Mouse (Mus musculus): Measurements from ENCODE around the gene Ercc1. TPM values are rescaled to one million over a fixed set of nuclear protein-coding genes. Genes with fewer than 3 reads are reported as not detected.

Ercc1 gene
- total RNA-seq, 1 experiment from 2014 or later, result 45.8 TPM

DNA sequence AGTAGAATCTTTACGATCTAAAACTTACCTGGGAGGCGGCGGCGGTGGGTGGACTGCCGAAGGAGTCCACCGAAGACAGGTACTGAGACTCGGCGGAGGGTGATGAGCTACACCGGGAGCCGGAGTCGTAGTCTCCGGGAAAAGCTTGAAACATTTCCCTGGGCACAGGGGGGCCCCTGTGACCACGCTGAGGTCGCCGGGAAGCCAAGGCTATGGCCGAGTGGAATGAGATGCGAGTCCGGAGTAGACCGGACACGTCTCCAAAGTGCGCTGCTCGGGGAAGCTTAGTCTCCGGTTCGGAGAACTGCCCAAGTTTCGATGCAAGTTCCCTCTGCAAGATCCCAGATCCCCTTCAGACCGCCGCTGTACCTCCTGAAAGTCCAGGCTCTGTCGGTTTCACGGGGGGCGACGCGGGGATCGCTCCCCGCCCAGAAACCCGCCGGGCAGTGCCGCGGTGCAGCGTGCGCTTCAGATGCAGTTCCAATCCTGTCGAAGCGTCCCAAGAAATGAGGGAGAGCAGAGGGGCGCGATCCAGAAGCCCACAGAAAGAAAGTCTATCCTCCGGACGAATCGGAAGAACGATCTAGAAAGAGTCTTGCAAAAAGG is 35.2 kb upstream of the Ercc1 start:
- DNase-seq, result no peak

DNA sequence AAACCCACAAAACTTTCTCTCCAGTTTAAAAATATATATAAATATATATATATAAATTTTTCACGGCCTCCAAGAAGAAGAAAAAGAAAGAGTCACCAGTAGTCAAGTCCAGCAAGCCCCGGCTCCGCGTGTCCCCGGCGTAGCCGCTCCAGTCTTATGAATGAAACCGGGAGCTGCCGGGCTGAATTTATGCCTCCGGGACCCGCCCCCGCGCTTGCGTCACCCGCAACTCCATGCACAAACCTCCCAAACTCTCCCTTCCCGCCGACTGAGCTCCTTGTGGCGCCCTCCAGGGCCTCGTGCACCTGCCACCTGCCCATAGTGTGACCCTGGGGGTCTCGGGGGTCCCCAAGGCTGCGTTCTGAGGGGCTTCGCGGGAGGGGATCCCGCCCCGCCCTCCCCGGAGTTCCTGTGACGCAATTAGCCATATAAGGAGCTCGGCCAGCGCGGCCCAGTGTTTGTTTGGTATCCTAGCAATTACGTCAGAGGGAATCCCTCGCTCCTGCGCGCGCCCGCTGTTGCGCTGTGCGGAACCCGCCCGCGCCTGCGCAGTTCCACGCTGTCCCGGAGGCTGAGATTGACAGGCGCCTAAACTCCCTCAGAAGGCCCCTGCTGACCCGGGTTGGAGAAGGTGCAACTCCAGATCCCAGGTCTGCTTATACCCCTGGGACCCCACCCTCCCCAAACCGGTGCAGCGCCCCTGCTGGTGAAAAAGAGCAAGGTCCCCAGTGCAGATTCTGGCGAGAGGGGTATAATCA is 34.5 kb upstream of the Ercc1 start, which contains the start of gene Fosb:
Gene Fosb, minus strand, starts transcription at position 168 of the 758 bp plus-strand sequence.
- DNase-seq, result peak; percentile 94

DNA sequence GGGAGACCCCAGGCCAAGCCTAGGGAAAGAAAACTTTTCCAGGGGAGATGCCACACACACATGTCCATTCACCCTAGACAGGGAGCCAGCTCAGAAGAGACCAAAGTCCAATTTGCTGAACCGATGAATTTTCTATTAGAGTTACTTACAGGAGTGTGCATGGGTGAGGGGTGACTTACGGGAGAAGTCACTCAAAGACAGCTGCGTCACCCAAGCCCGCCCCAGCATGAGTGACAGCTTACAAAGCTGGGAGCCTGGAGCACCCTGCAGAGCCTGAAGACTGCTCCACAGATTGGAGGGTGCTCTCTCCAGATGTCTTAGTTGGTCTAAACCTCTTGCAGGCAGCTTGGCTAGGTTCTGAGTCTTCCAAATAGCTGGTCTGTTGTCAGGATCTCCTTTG is 32.6 kb upstream of the Ercc1 start:
- no peak for DNase-seq

DNA sequence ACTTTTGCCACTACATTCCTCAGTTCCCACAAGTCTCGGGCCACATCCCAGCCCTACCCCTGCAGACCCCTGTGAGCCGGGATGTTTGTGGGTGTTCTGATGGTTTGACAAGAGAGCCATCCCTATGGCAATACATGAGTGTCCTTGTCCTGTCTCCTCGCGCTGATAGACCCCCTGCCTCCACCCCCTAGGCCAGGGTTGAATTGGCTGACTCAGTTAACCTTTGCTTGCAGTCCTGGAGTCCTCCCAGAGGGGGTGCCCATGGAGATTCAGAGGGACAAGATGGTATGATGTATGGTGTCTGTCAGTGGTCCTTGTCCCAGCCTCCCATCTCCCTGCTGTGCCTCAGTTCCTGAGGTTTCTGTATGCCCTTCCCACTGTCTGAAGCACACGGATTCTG is 30.5 kb upstream of the Ercc1 start:
- no peak for DNase-seq

DNA sequence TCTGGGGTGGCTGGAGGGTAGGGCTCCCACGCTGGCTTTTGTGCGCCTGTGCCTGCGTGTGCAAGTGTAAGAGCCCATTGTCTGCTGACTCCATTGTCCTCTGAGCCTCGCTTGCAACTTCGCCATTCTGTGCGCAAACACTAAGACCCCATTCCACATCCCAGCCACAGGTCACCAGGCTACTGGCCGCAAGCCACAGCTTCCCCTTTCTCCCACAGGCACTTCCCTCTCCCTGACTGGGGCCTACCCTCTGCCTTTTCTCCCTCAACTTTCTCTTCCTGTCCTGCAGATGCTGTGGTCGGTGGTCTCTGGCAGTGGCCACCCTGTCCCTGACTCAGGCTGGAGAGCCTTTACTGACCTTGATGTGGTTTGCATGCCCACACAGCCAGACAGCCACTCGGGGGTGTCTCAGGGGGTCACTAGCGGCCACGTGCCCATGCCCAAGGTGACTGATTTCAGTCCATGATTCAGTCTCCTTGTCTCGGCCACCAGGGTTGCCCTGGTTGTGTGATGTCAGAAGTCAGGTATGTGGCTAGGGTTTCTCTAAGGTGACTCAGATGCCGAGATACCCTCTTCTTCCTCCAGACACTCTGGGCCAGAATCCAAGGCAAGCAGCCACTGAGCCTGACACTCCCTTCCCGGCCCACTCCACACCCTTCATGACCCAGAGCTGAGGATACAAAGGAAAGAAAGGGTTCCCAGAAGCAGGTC is 28.0 kb upstream of the Ercc1 start:
- DNase-seq, result no peak

DNA sequence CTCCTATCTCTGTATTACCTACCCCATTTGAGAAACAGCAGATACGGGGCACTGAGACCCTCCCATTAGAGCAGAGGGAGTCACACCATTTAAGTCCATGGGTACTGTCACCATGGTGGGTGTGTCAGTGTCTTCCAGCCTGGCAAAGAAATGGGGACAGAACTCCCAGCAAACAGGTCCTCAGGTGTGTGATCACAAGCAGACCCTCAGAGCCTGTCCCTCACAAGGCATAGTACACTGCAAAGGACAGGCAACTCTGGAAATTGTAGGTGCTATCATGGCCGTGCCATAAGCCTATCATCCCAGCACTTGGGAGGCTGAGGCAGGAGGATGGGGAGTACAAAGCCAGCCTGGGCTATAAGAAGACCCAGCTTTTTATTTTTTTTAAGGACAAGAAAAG is 26.4 kb upstream of the Ercc1 start:
- DNase-seq, result no peak

DNA sequence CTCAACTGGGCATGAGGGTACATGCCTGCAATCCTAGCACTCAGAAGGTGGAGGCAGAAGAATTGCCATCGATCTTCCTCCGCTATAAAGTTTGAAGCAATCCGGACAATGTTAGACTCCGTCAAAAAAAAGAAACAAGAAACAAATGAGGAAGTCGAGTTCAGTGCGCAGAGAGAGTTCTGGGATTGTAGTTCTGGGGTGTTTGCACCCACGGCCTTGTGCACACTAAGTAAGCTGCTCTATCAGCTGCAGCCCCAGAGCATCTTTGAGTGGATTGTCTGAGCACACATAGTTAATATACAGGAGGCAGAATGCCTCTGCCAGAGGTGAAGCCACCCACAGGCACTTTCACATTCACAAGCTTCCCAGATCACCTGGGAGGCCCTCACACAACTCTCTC is 25.9 kb upstream of the Ercc1 start:
- DNase-seq, result no peak

DNA sequence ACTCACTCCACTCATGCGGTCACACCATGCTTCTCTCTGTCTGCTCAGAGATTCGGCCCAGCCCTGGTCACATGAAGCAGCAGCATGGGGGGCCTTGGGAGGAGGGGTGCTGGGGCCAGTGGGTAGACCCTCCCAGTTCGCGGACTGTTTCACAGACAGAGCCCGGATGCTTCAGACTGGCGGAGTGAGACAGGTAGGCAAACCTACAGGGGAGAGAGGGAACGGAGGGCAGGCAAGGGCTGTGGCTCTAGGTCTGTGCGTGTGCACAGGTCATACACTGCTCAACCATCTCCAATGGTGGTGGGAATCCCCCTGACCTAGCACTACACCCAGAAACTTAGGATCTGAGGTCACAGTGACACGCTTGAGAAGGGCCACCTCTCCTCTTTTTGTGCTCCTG is 25.1 kb upstream of the Ercc1 start:
- no peak for DNase-seq

DNA sequence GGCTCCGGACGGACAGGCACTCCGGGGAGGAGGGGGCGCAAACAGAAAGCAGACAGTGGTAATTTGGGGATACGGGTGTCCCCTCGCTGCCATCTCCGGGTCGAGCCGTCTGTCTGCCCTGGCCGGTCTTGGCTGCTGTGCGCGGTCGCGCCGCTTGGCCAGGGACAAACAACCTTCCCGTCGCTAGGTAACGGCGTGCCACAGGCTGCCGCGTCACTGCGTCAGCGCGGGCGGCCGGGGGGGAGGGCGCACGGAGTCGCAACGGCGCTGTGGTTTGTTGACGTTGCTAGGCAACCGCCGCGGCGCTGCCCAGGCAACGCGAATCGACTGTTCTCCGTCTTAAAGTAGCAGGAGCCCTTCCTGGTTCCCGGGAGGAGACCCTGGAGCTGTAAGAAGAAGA is 24.7 kb upstream of the Ercc1 start:
- peak; percentile 97 for DNase-seq

DNA sequence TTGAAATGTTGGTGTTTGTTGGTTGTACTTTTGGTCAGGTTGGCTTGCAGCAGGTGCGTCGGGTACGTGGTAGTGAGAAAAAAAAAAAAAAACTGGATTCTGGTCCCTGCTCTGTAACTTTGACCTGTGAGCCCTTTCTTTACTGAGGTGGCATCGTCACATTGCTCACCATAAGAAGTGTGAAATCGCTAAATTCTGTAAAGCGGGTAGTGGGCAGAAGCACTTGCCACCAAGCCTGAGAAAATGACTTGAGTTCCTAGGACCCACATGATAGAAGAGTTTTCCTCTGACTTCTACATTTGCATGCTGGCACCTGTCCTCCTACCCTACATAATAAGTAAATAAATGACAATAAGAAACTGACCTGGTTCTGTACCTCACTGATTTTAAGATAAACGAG is 23.9 kb upstream of the Ercc1 start:
- DNase-seq, result no peak

DNA sequence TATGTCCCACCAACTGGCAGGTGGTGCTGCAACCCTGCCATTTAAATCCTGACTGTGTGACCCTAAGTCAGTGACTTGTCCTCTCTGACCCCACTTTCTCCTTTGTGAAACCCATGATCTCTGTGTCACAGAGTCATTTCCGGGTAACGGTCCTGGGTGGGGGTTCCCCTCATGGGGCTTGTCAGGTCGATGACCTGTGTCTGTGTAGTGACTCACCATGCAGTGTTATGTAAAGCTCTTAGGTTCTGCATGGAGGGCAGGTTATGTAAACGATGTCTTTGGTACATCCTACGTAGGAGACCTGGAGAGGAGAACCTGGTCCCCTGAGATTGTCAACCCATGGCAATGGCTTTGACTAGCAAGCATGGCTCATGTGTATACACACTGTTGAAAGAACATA is 23.1 kb upstream of the Ercc1 start:
- DNase-seq, result no peak

DNA sequence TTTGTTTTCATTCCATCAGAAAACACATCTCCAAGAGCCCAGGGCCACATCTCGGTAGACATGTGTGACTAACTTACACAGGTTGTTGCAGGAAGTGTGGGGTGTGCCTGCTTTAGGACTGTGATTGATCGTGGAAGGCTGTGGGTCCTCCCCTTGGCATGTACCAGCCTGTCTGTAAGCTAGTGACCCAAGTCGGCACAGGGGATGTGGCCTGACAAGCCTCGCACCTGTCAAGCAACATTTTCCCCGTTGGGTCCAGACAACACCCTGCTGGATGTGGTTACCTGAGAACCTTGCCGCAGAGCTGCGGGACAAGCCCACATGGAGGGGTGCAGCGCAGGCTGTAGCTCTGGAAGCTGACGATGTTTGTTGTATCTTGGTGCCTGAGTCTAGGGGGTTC is 22.1 kb upstream of the Ercc1 start:
- DNase-seq, result no peak

DNA sequence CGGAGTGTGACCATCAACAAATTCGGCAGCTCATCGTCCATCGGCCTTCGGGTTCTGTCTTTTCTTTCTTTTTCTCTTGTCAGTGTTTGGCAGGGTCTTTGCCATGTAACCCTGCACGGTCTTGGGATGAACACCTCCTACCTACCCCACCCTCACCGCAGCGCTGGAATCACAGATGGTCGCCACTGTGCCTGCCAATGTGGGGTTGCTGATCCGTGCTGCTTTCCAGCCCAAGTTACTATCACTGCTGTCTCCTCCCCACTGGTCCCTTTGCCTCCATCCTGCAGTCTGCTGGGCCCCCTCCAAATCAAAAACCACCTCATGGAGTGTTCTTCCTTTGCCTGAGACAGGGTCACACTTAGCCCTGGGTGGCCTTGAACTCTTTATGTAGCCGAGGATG is 20.4 kb upstream of the Ercc1 start:
- DNase-seq, result no peak

DNA sequence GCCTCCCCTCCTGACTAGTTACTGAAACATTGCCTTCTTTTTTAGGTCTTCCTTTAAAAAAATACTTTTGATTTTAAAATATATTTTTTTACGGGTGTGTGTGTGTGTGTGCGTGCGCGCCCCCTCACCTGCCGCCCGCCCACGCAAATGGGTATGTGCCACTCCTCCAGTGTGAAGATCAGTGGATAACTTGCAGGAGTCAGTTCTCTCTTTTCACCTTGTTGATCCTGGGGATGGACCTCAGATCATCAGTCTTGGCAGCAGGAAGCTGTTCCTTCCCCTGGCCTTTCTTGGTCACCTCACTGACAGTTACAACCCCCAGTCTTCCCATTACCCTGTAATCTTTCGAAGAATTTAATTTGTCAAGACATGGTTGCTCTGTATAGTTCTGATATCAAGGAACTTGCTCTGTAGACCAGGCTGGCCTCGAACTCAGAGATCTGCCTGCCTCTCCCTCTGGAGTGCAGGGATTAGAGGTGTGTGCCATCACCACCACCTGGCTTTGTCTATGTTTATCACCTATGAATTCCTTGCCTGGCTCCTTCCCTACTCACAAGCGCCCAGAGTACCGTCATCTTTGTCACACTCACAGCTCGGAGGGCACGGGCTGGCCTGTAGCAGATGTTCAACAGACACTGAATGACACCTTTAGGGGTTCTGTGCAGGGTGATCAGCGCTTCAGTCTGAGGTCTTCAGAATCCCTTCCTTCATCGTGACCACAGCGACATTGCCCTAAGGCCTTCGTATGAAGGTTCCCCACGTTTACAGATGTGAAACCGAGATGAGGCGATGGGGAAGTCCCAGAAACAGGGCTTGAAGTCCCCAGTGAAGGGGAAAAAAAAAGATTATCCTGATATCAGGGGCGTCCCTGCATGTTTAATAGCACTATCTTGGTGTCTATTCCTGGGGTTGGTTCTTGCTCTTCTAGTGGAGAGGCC is 19.0 kb upstream of the Ercc1 start:
- DNase-seq, result no peak

DNA sequence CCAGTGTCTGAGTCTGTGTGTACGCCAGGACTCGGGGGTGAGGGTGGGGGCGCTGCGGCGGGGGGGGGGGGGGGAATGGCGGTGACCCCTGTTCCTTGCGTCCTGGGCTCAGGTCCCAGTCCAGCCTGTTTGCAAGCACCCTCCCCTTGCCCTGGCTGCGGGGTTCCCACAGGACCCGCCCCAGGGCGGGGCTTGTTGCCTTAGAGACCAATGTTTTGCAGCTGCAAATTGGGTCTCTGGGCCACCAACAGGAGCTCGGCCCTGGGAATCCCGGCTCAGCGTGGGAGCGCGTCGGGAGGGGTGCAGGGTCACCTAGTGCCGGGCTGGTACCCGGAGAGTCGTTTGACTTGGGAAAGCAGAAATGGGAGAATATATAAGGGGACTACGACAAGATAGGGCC is 18.2 kb upstream of the Ercc1 start:
- DNase-seq, result peak; percentile 90

DNA sequence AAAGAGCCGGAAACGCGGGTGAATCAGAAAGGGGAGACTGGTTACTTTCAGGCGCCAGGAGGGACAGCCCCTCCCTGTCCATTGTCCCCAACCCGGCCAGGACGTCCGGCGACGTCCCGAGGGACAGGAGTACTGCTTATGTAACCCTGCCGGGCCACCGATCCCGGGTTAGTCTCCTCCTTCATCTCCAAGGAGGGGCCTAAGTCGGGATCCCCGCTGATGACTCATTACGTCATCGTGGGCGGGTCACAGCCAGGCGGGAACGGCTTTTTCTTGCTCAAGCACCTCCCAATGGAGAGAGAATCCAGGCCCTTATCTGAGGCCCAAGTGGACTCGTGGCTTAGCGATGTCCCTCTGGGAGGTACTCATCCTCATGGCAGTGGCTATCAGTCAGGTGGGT is 17.4 kb upstream of the Ercc1 start:
- peak; percentile 91 for DNase-seq

DNA sequence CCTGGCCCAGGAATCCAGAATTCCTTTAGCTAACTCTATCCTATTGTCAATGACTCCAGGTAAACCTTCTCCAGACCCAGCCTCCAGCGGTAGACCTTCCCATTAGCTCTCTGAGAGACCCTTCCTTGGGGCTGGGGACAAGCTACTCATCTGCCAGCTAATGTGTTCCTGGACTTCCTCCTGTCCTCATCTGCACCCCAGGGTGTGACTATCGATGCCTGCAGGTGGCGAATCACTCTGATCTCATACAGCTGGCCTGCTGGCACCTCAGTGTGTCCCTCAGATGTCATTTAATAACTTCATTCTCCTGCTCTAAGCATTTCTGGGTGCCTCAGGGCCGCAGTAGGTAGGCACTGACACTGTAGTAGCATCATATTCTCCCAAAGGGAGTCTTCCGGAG is 16.8 kb upstream of the Ercc1 start:
- DNase-seq, result no peak

DNA sequence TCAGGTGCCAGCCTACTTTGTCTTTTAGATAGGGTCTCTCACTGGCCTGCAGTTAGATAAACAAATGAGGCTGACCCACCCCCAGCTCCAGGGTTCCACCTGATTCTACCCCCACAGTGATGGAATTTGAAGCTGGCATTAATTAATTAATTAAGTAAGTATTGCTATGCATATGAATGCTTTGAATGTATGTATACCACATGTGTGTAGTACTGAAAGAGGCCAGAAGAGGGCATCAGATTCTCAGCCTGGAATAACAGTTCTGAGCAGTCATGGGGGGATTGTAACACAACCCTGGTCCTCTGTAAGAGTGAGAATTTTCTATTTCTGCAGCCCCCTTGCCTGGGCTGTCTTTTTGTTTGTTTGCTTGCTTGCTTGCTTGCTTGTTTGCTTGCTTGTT is 16.2 kb upstream of the Ercc1 start:
- DNase-seq, result no peak

DNA sequence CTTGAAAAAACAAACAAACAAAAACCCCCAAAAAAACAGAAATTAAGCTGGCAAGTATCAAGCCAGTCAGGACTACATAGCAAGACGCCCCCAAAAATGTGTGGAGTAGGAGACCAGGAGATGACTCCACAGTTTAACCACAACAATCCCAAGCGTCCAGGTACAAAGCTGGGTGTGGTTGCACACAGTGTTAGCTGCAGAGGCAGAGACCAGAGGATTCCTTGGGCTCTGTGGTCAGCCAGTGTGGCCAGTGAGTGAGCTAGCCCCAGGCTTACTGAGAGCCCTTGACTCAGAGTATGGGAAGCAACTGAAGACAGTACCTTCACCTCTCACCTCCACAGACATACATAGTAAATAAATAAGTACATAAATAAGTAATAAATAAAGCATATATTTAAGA is 12.7 kb upstream of the Ercc1 start:
- DNase-seq, result no peak

DNA sequence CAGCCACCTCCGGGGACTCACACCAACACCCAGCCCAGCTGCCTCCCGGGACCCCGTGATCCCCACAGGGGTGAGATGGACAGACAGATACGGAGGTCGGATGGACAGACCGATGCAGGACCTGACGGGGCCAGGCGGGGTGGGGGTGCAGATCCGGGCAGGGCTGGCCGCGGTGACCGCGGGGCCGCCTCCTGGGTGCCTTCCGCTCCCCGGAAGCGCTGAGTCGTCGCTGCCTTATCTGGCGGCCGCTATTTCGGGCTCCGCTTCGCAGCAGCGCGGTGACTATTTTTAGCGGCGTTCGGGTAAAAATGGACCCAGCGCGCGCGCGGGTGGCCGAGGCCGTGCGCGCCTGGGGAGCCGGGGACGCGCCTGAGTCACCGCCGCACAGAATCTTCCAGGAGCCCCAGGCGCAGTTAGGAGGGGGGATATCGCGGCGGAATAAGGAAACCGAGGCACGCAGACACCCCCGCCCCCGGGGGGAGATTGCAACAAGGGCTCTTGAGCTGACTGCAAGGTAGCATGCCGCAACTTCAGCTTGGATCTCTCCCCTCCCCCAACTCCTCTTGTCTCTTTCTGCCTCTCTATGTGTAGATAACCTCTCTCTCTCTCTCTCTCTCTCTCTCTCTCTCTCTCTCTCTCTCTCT is 11.7 kb upstream of the Ercc1 start:
- DNase-seq, result peak; percentile 86

DNA sequence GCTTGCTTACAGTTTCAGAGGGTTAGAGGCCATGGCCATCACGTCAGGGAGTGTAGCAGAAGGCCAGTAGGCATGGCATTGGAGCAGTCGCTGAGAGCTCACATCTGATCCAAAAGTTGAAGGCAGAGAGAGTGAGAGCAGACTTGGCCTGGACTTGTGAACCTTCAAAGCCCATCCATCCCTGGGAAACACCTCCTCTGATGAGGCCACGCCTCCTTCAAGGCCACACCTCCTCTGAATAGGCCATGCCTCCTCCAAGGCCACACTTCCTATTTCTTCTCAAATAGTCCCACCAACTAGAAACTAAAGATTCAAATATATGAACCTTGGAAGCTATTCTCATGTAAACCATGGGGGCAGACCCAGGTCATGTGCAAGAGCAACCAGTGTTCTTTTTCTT is 9.0 kb upstream of the Ercc1 start:
- no peak for DNase-seq

DNA sequence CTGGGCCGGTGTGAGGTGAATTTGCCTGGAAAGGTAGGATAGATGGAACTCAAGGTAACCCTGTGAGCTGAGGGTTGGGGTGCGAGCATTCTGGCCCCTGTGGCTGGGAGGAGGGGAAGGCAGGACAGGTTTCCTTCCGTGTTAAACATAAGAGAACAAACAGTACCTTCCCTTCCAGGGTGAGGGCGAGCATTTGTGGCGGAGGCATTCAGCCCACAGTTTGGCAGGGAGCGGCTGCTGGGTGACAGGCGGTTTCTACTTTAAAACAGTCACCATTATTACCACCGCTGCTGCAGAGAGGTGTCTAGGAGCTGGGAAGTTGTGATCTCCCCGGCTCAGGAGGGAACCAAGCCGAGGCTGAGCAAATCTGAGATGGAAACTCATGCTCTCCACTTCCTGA is 7.5 kb upstream of the Ercc1 start:
- DNase-seq, result no peak

Data from adrenal gland, postnatal 25 days (tissue).